Mouse (Mus musculus) liver, postnatal 0 days (tissue): ENCODE results near the gene Il33. TPM values are rescaled to one million over a fixed set of nuclear protein-coding genes. Genes with fewer than 3 reads are reported as not detected.

Experiments used
- ATAC-seq: fragments of 200-750 bp; cut with Nextera tagmentation; 2 replicates; pipeline ENCODE4 v1.8.0; 2017; ENCODE audit warnings: mild to moderate bottlenecking, moderate library complexity
- DNase-seq: peaks from one replicate; pipeline ENCODE4 v3.0.0-alpha.2; 2016
- H3K27ac ChIP-seq: fragments of 300-500 bp; sonication (generic); 2 replicates; pipeline ENCODE4 v1.5.1; 2014; ENCODE audit warnings: antibody characterized with exemption, moderate library complexity, mild to moderate bottlenecking, low read depth
- H3K27me3 ChIP-seq: fragments of 300-500 bp; sonication (generic); 2 replicates; pipeline ENCODE4 v1.6.1; 2014; ENCODE audit warnings: low read length, control low read depth, mixed read lengths; ENCODE audit not compliant: insufficient read depth
- H3K36me3 ChIP-seq: fragments of 300-500 bp; sonication (generic); replicated peaks from 2 replicates; pipeline ENCODE4 v1.6.1; 2014; ENCODE audit warnings: mild to moderate bottlenecking, control low read depth, low read length, moderate library complexity, mixed read lengths; ENCODE audit not compliant: insufficient read depth
- H3K4me1 ChIP-seq: fragments of 300-500 bp; sonication (generic); 2 replicates; pipeline ENCODE4 v1.6.1; 2014; ENCODE audit warnings: antibody characterized with exemption, mild to moderate bottlenecking, control low read depth; ENCODE audit not compliant: insufficient read depth
- H3K4me2 ChIP-seq: fragments of 300-500 bp; sonication (generic); 2 replicates; pipeline ENCODE4 v1.6.1; 2014; ENCODE audit warnings: low read depth, mild to moderate bottlenecking, low read length, moderate library complexity, mixed read lengths
- H3K4me3 ChIP-seq: fragments of 300-500 bp; sonication (generic); 2 replicates; pipeline ENCODE4 v1.5.1; 2014; ENCODE audit warnings: low read depth, low read length
- H3K9ac ChIP-seq: fragments of 300-500 bp; sonication (generic); replicated peaks from 2 replicates; pipeline ENCODE4 v1.6.1; 2014; ENCODE audit warnings: mild to moderate bottlenecking, moderate library complexity
- H3K9me3 ChIP-seq: fragments of 300-500 bp; sonication (generic); 2 replicates; pipeline ENCODE4 v1.6.1; 2016; ENCODE audit warnings: mild to moderate bottlenecking, control low read depth, low read length, mixed read lengths
- CTCF ChIP-seq: sonication (generic); IDR thresholded peaks from 2 replicates; pipeline ENCODE4 v1.5.1; 2016; ENCODE audit warnings: antibody characterized with exemption, low read depth
- EP300 ChIP-seq: IDR thresholded peaks from 2 replicates; pipeline ENCODE4 v1.6.1; 2016; ENCODE audit warnings: antibody characterized with exemption, low read depth, mild to moderate bottlenecking
- WGBS: fragments of 180-500 bp; shearing (Covaris S2); extraction: QIAGEN DNeasy Blood & Tissue Kit; methylation state at CpG from one replicate; pipeline ENCODE4 v1.1.7; 2014; ENCODE audit not compliant: insufficient replicate concordance; 5-methylcytosine and 5-hydroxymethylcytosine counted together
- polyA plus RNA-seq: library from polyadenylated mRNA; unstranded; fragments of >200 nt; fragmentation: Nextera tagmentation; extraction: Ambion mirVana; gene quantifications from 2 replicates; pipeline ENCODE4 v1.2.1, GENCODE M21; 2015

The Il33 gene
- polyA plus RNA-seq, 1 experiment from 2014 or later, result 1.6 TPM

GRCm38 (mm10) chr19:29945557-29946422, 20.9 kb downstream of the Il33 start:
- Histone ChIP-seq H3K4me1 (peaks cover 11% of the 10 kb centered on the region), H3K27me3 (no peaks in the 10 kb centered on the region), H3K9ac (no peak overlapping the region), H3K9me3 (no peaks in the 10 kb centered on the region), H3K27ac (peak overlapping the region; percentile 69), H3K36me3 (no peaks in the 10 kb centered on the region), H3K4me3 (no peak overlapping the region), H3K4me2 (peak overlapping the region; percentile 44)
- TF ChIP-seq EP300, result no peak
- TF ChIP-seq CTCF, result no peak
- DNase-seq, result no peak
- ATAC-seq, result no peak
- 13% methylated on average over 11 of the region's 11 CpGs for WGBS

GRCm38 (mm10) chr19:29946423-29946716, 21.5 kb downstream of the Il33 start:
- Histone ChIP-seq H3K4me2 (peak overlapping the region; percentile 44), H3K4me1 (peaks cover 8% of the 10 kb centered on the region), H3K27ac (peak overlapping the region; percentile 69), H3K36me3 (no peaks in the 10 kb centered on the region), H3K9me3 (no peaks in the 10 kb centered on the region), H3K4me3 (no peak overlapping the region), H3K27me3 (no peaks in the 10 kb centered on the region), H3K9ac (no peak overlapping the region)
- ATAC-seq (peak; percentile 27; the same call in 1 of the 2 replicates), DNase-seq (no peak)
- TF ChIP-seq EP300 (no peak), CTCF (no peak)

- TF ChIP-seq EP300, result no peak
- H3K9me3 ChIP-seq, result no peaks in the 10 kb centered on the region
- no peak overlapping the region for H3K4me3 ChIP-seq
- no peak overlapping the region for H3K9ac ChIP-seq
- H3K4me1 ChIP-seq, result peaks cover 8% of the 10 kb centered on the region
- WGBS, result 84% methylated on average over 9 of the region's 9 CpGs
- no peak overlapping the region for H3K27ac ChIP-seq
- ATAC-seq, result no peak
- no peak for DNase-seq
- H3K36me3 ChIP-seq, result no peaks in the 10 kb centered on the region
- no peak overlapping the region for H3K4me2 ChIP-seq
- no peaks in the 10 kb centered on the region for H3K27me3 ChIP-seq
Observed at GRCm38 (mm10) chr19:29947056-29947455, 22.1 kb downstream of the Il33 start.

GRCm38 (mm10) chr19:29947891-29948801, 23.2 kb downstream of the Il33 start:
- H3K4me3 ChIP-seq, result peak overlapping the region; percentile 30
- ATAC-seq, result peak; percentile 95
- H3K4me2 ChIP-seq, result peak overlapping the region; percentile 63
- WGBS, result 24% methylated on average over 25 of the region's 25 CpGs
- peaks cover 8% of the 10 kb centered on the region for H3K4me1 ChIP-seq
- TF ChIP-seq CTCF, result peak; percentile 80
- no peak for TF ChIP-seq EP300
- peak; percentile 81 for DNase-seq
- 0 out of 2 replicates have a peak overlapping the region, but pooled peaks have one; percentile 5 for H3K9ac ChIP-seq
- no peak overlapping the region for H3K27ac ChIP-seq
- H3K36me3 ChIP-seq, result no peaks in the 10 kb centered on the region
- H3K9me3 ChIP-seq, result no peaks in the 10 kb centered on the region
- no peaks in the 10 kb centered on the region for H3K27me3 ChIP-seq

GRCm38 (mm10) chr19:29952538-29952937, 27.6 kb downstream of the Il33 start:
- Histone ChIP-seq H3K9ac (no peak overlapping the region), H3K27me3 (no peaks in the 10 kb centered on the region), H3K9me3 (no peaks in the 10 kb centered on the region), H3K4me2 (no peak overlapping the region), H3K27ac (no peak overlapping the region), H3K36me3 (no peaks in the 10 kb centered on the region), H3K4me3 (no peak overlapping the region), H3K4me1 (peaks cover 3% of the 10 kb centered on the region; the same call in 1 of the 2 replicates)
- DNase-seq (no peak), ATAC-seq (no peak)
- WGBS, result 77% methylated on average over 5 of the region's 5 CpGs
- TF ChIP-seq EP300, result no peak
- no peak for TF ChIP-seq CTCF

GRCm38 (mm10) chr19:29953833-29954232, 28.9 kb downstream of the Il33 start:
- ATAC-seq, result no peak
- H3K9ac ChIP-seq, result no peak overlapping the region
- no peaks in the 10 kb centered on the region for H3K4me1 ChIP-seq
- no peak overlapping the region for H3K4me2 ChIP-seq
- no peak for TF ChIP-seq EP300
- no peak for TF ChIP-seq CTCF
- WGBS, result 63% methylated on average over 3 of the region's 3 CpGs
- H3K36me3 ChIP-seq, result no peaks in the 10 kb centered on the region
- H3K27me3 ChIP-seq, result no peaks in the 10 kb centered on the region
- no peak overlapping the region for H3K4me3 ChIP-seq
- DNase-seq, result no peak
- H3K9me3 ChIP-seq, result no peaks in the 10 kb centered on the region
- no peak overlapping the region for H3K27ac ChIP-seq
